Comparison of ENCODE assay signal across 8 mouse cellular contexts in genomic region chr15:26327157-26327556, GRCm38 (mm10). TPM values are rescaled to one million over a fixed set of nuclear protein-coding genes. Genes with fewer than 3 reads are reported as not detected.
DNase-seq lines count a peak whose midpoint lies in the region; TF ChIP-seq lines count a peak whose summit lies in the region.

No protein-coding gene starts in this region.

- H3K27ac ChIP-seq in cerebellum, adult 2 months (ENCODE audit: insufficient read depth, low read length): no peak overlapping the region
- no peak overlapping the region for H3K27ac ChIP-seq in layer of hippocampus, adult 2 months

- peak in 1 of 2 experiments; percentile 12 for DNase-seq in cerebellum, adult 2 months
- no peak for DNase-seq in cerebellum, adult 11 months
- DNase-seq in layer of hippocampus, adult 2 months (ENCODE audit: low spot score in 2 of 2): no peak
- no peak for DNase-seq in layer of hippocampus, postnatal 10 days (ENCODE audit: low spot score in 2 of 2)
- peak; percentile 15 for DNase-seq in Muller cell, postnatal 12 days (ENCODE audit: inconsistent ontology term)
- DNase-seq in fibroblast of lung, adult 2 months (ENCODE audit: low read depth): peak; percentile 6
- no peak for DNase-seq in urinary bladder, postnatal 25 days (ENCODE audit: low spot score)
- no peak for DNase-seq in right cerebral cortex, postnatal 14 days

- H3K27me3 ChIP-seq in cerebellum, adult 2 months (ENCODE audit: control insufficient read depth, insufficient read depth, low read length): no peaks in the 10 kb centered on the region

- WGBS in cerebellum, adult 2 months: 84% methylated on average over 1 of the region's 1 CpGs

- H3K4me3 ChIP-seq in cerebellum, adult 2 months (replicated peaks; ENCODE audit: insufficient read depth, low read depth, low read length): no peak overlapping the region
- no peak overlapping the region for H3K4me3 ChIP-seq in layer of hippocampus, adult 2 months

- no peaks in the 10 kb centered on the region for H3K4me1 ChIP-seq in cerebellum, adult 2 months (ENCODE audit: control insufficient read depth, insufficient read depth, low read length)

- no peak for TF ChIP-seq POLR2A in cerebellum, adult 2 months (IDR thresholded peaks at IDR 0.05; ENCODE audit: borderline replicate concordance, insufficient read depth, low read length)

- TF ChIP-seq CTCF in cerebellum, adult 2 months (IDR thresholded peaks at IDR 0.05; ENCODE audit: borderline replicate concordance, insufficient read depth, low read depth, low read length): peak; percentile 31; the same call in 1 of the 2 replicates
- TF ChIP-seq CTCF in layer of hippocampus, adult 2 months (conservative IDR thresholded peaks at IDR 0.05): peak; percentile 85

RNA-seq across cellular contexts. Expression of gene March11, which starts 18.3 kb away (rescaled TPM):
- 17.2 and 18.9 TPM in 2 replicates for polyA plus RNA-seq in cerebellum, adult 2 months (2012; rRNA removed)
- total RNA-seq in layer of hippocampus, adult 2 months (2021): 1 to 10 TPM; 6.7 to 7.9 TPM
- 10 to 100 TPM in 1 of 2 experiments, 1 to 10 TPM in 1; 9.4 to 11.9 TPM for total RNA-seq in layer of hippocampus, postnatal 10 days (2021)

Comparison
In these comparisons a context has a peak if more than half of its experiments do, and no peak if none do; other contexts are left out.
1. DNase-seq: peak in Muller cell, postnatal 12 days (single experiment) and fibroblast of lung, adult 2 months (single experiment); none in cerebellum, adult 11 months (single experiment), layer of hippocampus, adult 2 months (0 of 2), layer of hippocampus, postnatal 10 days (0 of 2), urinary bladder, postnatal 25 days (single experiment) and right cerebral cortex, postnatal 14 days (single experiment).